Mouse (Mus musculus): Measurements from ENCODE around the gene F2. TPM values are rescaled to one million over a fixed set of nuclear protein-coding genes. Genes with fewer than 3 reads are reported as not detected.

The F2 gene
- polyA plus RNA-seq, 1 experiment, result 0.14 TPM

GRCm38 (mm10) chr2:91669326-91669725 is 33.1 kb upstream of the F2 start:
- Histone ChIP-seq H3K27ac (ENCODE audit: control insufficient read depth, insufficient read depth, low read depth, low read length) (no peak overlapping the region), H3K4me1 (ENCODE audit: control insufficient read depth, insufficient read depth, low read length) (no peaks in the 10 kb centered on the region), H3K36me3 (ENCODE audit: control insufficient read depth, insufficient read depth, low read length) (no peaks in the 10 kb centered on the region; the same call in 1 of the 2 replicates), H3K27me3 (ENCODE audit: control insufficient read depth, insufficient read depth, low read length) (no peaks in the 10 kb centered on the region), H3K4me3 (ENCODE audit: control insufficient read depth, low read depth, low read length) (no peak overlapping the region)
- TF ChIP-seq POLR2A (IDR thresholded peaks at IDR 0.05; ENCODE audit: control insufficient read depth, low read depth, low read length), result no peak
- no peak for TF ChIP-seq CTCF (IDR thresholded peaks at IDR 0.05; ENCODE audit: control insufficient read depth, insufficient read depth, insufficient replicate concordance, low read depth, low read length)

GRCm38 (mm10) chr2:91667747-91668146 is 31.5 kb upstream of the F2 start:
- Histone ChIP-seq H3K27me3 (ENCODE audit: control insufficient read depth, insufficient read depth, low read length) (no peaks in the 10 kb centered on the region), H3K4me3 (ENCODE audit: control insufficient read depth, low read depth, low read length) (no peak overlapping the region), H3K27ac (ENCODE audit: control insufficient read depth, insufficient read depth, low read depth, low read length) (no peak overlapping the region), H3K36me3 (ENCODE audit: control insufficient read depth, insufficient read depth, low read length) (no peaks in the 10 kb centered on the region; the same call in 1 of the 2 replicates), H3K4me1 (ENCODE audit: control insufficient read depth, insufficient read depth, low read length) (no peaks in the 10 kb centered on the region)
- TF ChIP-seq POLR2A (IDR thresholded peaks at IDR 0.05; ENCODE audit: control insufficient read depth, low read depth, low read length) (no peak), CTCF (IDR thresholded peaks at IDR 0.05; ENCODE audit: control insufficient read depth, insufficient read depth, insufficient replicate concordance, low read depth, low read length) (no peak)

GRCm38 (mm10) chr2:91666386-91666910 is 30.2 kb upstream of the F2 start:
- H3K4me3 ChIP-seq (ENCODE audit: control insufficient read depth, low read depth, low read length), result no peak overlapping the region
- no peaks in the 10 kb centered on the region; the same call in 1 of the 2 replicates for H3K36me3 ChIP-seq (ENCODE audit: control insufficient read depth, insufficient read depth, low read length)
- H3K27ac ChIP-seq (ENCODE audit: control insufficient read depth, insufficient read depth, low read depth, low read length), result no peak overlapping the region
- H3K27me3 ChIP-seq (ENCODE audit: control insufficient read depth, insufficient read depth, low read length), result no peaks in the 10 kb centered on the region
- TF ChIP-seq CTCF (IDR thresholded peaks at IDR 0.05; ENCODE audit: control insufficient read depth, insufficient read depth, insufficient replicate concordance, low read depth, low read length) (no peak), POLR2A (IDR thresholded peaks at IDR 0.05; ENCODE audit: control insufficient read depth, low read depth, low read length) (no peak)
- no peaks in the 10 kb centered on the region for H3K4me1 ChIP-seq (ENCODE audit: control insufficient read depth, insufficient read depth, low read length)

- TF ChIP-seq POLR2A (IDR thresholded peaks at IDR 0.05; ENCODE audit: control insufficient read depth, low read depth, low read length), result no peak
- TF ChIP-seq CTCF (IDR thresholded peaks at IDR 0.05; ENCODE audit: control insufficient read depth, insufficient read depth, insufficient replicate concordance, low read depth, low read length), result no peak
Observed at GRCm38 (mm10) chr2:91664780-91665179, 28.6 kb upstream of the F2 start.

GRCm38 (mm10) chr2:91660981-91661380 is 24.8 kb upstream of the F2 start:
- no peak overlapping the region for H3K27ac ChIP-seq (ENCODE audit: control insufficient read depth, insufficient read depth, low read depth, low read length)
- H3K4me3 ChIP-seq (ENCODE audit: control insufficient read depth, low read depth, low read length), result no peak overlapping the region
- H3K4me1 ChIP-seq (ENCODE audit: control insufficient read depth, insufficient read depth, low read length), result no peaks in the 10 kb centered on the region
- TF ChIP-seq POLR2A (IDR thresholded peaks at IDR 0.05; ENCODE audit: control insufficient read depth, low read depth, low read length) (no peak), CTCF (IDR thresholded peaks at IDR 0.05; ENCODE audit: control insufficient read depth, insufficient read depth, insufficient replicate concordance, low read depth, low read length) (no peak)
- no peaks in the 10 kb centered on the region for H3K27me3 ChIP-seq (ENCODE audit: control insufficient read depth, insufficient read depth, low read length)
- peaks cover 5% of the 10 kb centered on the region for H3K36me3 ChIP-seq (ENCODE audit: control insufficient read depth, insufficient read depth, low read length)

More at GRCm38 (mm10) chr2:91664780-91665179, 28.6 kb upstream of the F2 start:
- Histone ChIP-seq H3K36me3 (ENCODE audit: control insufficient read depth, insufficient read depth, low read length) (no peaks in the 10 kb centered on the region; the same call in 1 of the 2 replicates), H3K27me3 (ENCODE audit: control insufficient read depth, insufficient read depth, low read length) (no peaks in the 10 kb centered on the region), H3K4me3 (ENCODE audit: control insufficient read depth, low read depth, low read length) (no peak overlapping the region), H3K27ac (ENCODE audit: control insufficient read depth, insufficient read depth, low read depth, low read length) (no peak overlapping the region), H3K4me1 (ENCODE audit: control insufficient read depth, insufficient read depth, low read length) (no peaks in the 10 kb centered on the region)

GRCm38 (mm10) chr2:91659657-91660056 is 23.4 kb upstream of the F2 start:
- no peak overlapping the region for H3K27ac ChIP-seq (ENCODE audit: control insufficient read depth, insufficient read depth, low read depth, low read length)
- no peak overlapping the region for H3K4me3 ChIP-seq (ENCODE audit: control insufficient read depth, low read depth, low read length)
- TF ChIP-seq POLR2A (IDR thresholded peaks at IDR 0.05; ENCODE audit: control insufficient read depth, low read depth, low read length) (no peak), CTCF (IDR thresholded peaks at IDR 0.05; ENCODE audit: control insufficient read depth, insufficient read depth, insufficient replicate concordance, low read depth, low read length) (no peak)
- H3K36me3 ChIP-seq (ENCODE audit: control insufficient read depth, insufficient read depth, low read length), result peaks cover 5% of the 10 kb centered on the region
- no peaks in the 10 kb centered on the region for H3K27me3 ChIP-seq (ENCODE audit: control insufficient read depth, insufficient read depth, low read length)
- H3K4me1 ChIP-seq (ENCODE audit: control insufficient read depth, insufficient read depth, low read length), result no peaks in the 10 kb centered on the region

GRCm38 (mm10) chr2:91656774-91657173 is 20.6 kb upstream of the F2 start:
- no peaks in the 10 kb centered on the region for H3K27me3 ChIP-seq (ENCODE audit: control insufficient read depth, insufficient read depth, low read length)
- no peak overlapping the region for H3K4me3 ChIP-seq (ENCODE audit: control insufficient read depth, low read depth, low read length)
- peaks cover 5% of the 10 kb centered on the region for H3K36me3 ChIP-seq (ENCODE audit: control insufficient read depth, insufficient read depth, low read length)
- TF ChIP-seq CTCF (IDR thresholded peaks at IDR 0.05; ENCODE audit: control insufficient read depth, insufficient read depth, insufficient replicate concordance, low read depth, low read length) (0 out of 2 replicates have a peak, but pooled peaks have one; percentile 4), POLR2A (IDR thresholded peaks at IDR 0.05; ENCODE audit: control insufficient read depth, low read depth, low read length) (no peak)
- peaks cover 17% of the 10 kb centered on the region for H3K4me1 ChIP-seq (ENCODE audit: control insufficient read depth, insufficient read depth, low read length)
- no peak overlapping the region for H3K27ac ChIP-seq (ENCODE audit: control insufficient read depth, insufficient read depth, low read depth, low read length)
